Mouse (Mus musculus) thymus, adult 18-20 months (tissue): Measurements from ENCODE around the gene Zfp273.
"Not testable (repeated sequence)": the region's sequence is repeated elsewhere in the genome, so short reads cannot be mapped to it uniquely, and the experiment has no call there.

Experiments used
- DNase-seq, 2 experiments: peaks; one replicate each; pipeline ENCODE4 v3.0.0; 2022; ENCODE audit warnings: mixed read lengths in 2 of 2

Gene Zfp273

GRCm38 (mm10) chr13:67813710-67814660 lies at the start of gene Zfp273:
TSS of gene Zfp273 (plus strand) at chr13:67813740.
- DNase-seq, result peak; percentile 49 to 62

DNA sequence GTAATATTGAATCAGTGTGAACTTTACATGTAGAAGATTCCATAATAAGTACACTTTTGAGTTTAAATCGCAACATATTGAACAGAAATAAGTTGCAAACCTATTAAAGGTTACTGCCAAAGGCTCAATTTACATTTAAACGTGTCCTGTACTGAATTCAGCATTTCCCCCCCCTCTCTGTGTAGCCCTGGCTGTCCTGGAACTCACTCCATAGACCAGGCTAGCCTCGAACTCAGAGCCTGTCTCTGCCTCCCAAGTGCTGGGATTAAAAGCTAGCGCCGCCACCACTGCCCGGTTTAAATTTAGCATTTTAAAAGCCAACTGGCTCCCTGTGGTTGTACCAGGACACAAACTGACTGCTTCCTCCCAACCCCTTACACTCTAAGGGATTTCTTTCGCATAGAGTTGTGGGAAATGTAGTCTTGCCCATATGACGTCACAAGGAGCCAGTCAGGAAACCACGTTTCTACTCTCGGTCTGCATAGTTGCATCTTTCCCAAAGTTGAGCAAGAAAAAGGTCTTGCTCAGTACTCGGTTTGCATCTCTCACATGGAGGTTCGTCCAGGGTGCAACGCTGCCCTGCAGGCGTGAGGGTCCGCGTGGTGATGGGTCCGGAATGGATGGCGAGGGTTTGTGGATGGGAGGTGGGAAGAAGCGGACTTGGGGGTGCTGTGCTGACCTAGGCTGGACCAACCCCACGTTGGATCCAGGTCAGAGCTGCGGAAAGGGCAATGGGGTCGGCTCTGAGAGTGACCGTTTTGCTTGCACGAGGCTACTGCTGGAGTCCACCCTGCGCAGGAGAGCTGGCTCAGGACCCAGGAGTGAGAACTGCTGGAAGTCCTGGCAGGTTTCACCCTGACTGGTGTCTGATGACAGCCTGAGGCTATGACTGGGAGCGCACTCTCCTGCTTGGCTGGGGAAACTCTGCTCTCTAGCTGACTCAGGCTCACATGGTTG lies 34.0 kb upstream of the Zfp273 start, which contains the start of gene Zfp493:
TSS of gene Zfp493 (plus strand) at position 429 of the 957 bp plus-strand sequence.
- peak; percentile 27 to 50 for DNase-seq

- no peak for DNase-seq
Measured at GRCm38 (mm10) chr13:67791921-67792455, 21.6 kb upstream of the Zfp273 start.

- no peak for DNase-seq
Measured at GRCm38 (mm10) chr13:67798618-67799017, 14.9 kb upstream of the Zfp273 start.

GRCm38 (mm10) chr13:67799151-67799550 lies 14.4 kb upstream of the Zfp273 start:
- not testable (repeated sequence) for DNase-seq

- DNase-seq, result no peak
Measured at GRCm38 (mm10) chr13:67811651-67812210, 1.8 kb upstream of the Zfp273 start.

- no peak for DNase-seq
Measured at GRCm38 (mm10) chr13:67812961-67813709, 405 bp upstream of the Zfp273 start.

GRCm38 (mm10) chr13:67818636-67819035 lies 5.1 kb downstream of the Zfp273 start:
- DNase-seq, result no peak

DNA sequence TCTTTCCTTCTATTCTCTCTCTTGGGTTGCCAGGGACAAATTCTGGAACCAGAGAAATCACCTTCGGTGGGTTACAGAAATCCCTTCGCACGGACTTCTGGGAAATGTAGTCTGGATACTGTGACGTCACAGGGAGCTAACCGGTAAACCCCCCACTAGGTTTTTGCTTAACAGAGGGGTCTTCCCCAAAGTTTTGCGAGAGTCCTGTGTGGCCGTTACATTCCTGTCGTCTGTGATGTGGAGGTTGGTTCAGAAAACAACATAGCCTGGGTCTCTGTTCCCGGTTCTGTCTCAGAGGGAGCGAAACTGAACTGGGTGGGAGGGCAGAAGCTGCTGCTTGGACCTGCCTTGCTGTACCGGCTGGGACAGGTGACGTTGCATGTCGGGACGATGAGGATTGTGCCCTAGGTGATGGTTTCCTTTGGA lies 17.4 kb downstream of the Zfp273 start, which contains the start of gene Gm10037:
TSS of gene Gm10037 (plus strand) at position 196 of the 426 bp plus-strand sequence.
- DNase-seq, result peak in 1 of 2 experiments; percentile 29

- DNase-seq, result not testable (repeated sequence)
Measured at GRCm38 (mm10) chr13:67833137-67833536, 19.6 kb downstream of the Zfp273 start.

GRCm38 (mm10) chr13:67843775-67844118 lies 30.2 kb downstream of the Zfp273 start:
- no peak for DNase-seq

DNA sequence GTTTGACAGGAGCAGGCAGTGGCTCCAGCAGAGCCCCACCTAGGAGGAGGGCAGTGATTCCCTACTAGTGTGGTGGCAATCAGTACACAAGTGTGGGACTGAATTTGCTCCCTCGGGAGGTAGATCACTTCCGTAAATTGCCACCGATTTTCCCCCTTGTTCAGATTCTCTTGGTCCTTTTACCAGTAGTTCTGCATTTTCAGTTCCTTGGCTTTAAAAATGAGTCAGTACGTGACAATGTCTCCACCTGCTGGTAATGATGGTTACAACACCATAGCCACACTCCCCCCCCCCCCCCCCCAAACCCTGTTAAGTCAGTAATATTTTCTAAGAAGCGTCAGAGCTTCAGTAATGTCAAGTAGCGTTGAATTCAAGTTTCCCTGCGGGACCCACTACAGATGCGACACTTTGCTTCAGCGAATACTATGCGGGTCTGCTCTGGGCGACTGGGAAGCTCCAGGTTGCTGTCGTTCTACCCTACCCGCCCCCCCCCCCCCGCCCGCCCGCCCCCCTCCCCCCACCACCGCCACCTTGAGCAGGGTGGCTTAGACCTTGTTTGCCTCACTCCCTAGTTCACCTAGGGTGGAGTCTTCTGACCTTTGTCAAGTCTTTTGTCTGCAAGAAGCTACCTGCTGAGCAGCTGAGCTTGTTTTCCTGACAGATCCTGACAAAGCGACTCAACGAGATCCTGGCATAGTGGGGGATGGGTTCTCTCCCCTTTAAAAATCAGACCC lies 30.7 kb downstream of the Zfp273 start:
- DNase-seq, result peak in 1 of 2 experiments; percentile 6

DNA sequence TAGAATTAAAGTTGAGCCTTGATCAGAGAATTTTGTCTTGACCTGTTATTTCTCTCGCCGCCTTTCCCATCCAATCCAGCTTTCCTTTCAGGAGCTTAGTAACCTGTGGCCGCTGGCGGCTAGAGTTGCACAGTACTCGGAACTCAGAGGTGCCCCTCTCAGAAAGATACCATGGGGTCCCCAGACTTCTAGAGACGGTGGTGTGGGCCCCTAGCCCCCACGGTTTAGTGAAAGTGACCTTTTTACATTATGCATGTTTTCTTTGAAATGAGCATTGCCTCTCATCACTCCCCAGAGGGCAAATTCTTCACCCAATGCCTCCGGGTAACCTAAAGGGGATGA lies 31.3 kb downstream of the Zfp273 start:
- DNase-seq, result no peak

GRCm38 (mm10) chr13:67850361-67850760 lies 36.8 kb downstream of the Zfp273 start:
- no peak for DNase-seq

GRCm38 (mm10) chr13:67853130-67853529 lies 39.6 kb downstream of the Zfp273 start:
- no peak for DNase-seq

- no peak for DNase-seq
Measured at GRCm38 (mm10) chr13:67853983-67854382, 40.4 kb downstream of the Zfp273 start.

- DNase-seq, result no peak
Measured at GRCm38 (mm10) chr13:67857317-67857716, 43.8 kb downstream of the Zfp273 start.

DNA sequence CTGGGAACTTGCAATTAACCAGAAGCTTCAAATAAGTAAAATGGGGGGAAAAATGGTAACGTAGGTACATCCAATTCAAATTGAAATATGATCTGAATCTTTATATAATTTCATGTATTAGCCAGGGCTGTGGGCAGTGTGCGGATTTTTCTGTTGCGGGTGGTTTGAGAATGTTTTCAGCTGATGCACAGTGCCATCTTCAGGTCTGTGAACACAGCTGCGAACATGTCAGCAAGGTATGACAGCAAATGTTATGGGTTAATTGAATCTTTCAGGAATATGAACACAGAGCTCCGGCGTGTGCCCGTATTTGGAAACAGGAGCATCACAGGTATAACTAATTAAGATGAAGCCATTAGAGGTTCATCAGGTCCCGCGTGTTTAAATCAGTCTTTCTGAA lies 49.0 kb downstream of the Zfp273 start:
- no peak for DNase-seq

- DNase-seq, result no peak
Measured at GRCm38 (mm10) chr13:67863026-67863425, 49.5 kb downstream of the Zfp273 start, which contains the start of gene BC048507. TSS of gene BC048507 (plus strand) at chr13:67863326.

DNA sequence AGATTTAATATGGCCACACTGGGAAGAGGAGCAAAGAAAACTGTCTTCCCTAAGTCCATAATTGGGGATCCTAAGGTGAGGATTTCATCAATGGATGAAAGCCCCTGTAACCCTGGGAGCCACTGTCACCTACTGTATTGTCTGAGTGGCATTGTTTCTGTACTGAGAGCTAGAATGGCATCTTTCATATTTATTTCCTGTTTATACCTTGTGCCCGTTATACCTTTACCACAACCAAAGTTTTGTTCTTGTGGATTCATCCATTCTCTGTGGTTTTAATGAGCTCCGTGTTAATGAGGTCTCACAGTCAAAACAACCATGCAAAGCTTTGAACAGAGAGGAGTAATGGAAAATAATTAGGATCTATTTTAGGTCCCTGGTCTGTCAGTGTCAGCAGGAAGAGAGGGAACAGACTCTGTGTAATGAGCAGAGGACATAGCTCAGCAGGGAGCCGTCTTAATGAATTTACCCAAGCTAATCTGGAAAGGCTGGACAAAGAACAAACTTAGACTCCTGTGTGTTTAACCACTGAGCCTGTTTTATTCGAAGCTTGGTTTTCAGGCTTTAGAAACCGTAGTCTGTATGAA lies 51.3 kb downstream of the Zfp273 start:
- no peak for DNase-seq

DNA sequence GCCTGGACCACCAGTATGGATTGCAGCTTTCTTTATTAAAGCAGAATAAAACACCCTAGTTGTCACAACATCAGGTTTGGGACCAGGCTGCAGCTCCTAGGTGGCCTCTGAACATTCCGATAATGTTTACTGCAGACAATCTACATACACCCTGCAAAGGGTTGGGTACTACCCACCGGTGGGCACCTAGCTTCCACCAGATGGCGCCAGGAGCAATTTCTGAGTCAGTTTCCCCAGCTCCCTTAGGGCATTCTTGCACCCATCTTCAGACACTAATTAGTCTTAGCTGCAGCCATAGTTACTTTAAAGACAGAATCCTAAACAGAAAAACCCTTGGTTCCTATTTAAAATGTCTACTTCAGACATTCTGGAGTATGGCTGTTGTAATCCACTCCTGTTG lies 54.4 kb downstream of the Zfp273 start:
- no peak for DNase-seq
